Mouse (Mus musculus): ENCODE measurements around the gene Cyb5d1.

DNA sequence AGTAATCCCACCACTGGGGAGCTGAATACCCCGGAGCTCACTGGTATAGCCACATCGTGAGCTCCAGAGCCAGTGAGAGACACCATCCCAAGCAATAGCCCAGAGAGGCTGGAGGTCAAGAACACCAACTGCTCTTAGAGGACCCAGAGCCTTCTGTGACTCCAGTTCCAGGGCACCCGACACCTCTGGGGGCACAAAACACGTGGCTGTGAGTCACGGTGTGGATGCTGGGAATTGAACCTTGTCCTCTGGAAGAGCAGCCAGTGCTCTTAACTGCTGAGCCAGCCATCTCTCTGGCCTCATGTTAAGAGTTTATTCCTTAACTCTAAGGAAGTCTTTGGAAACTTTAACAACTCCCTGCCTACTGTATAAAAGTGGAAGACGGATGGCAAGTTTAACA lies 10.5 kb downstream of the Cyb5d1 start:
- TF ChIP-seq E2F4 (IDR thresholded peaks at IDR 0.05; ENCODE audit: insufficient read depth) (no peak), POLR2A (IDR thresholded peaks at IDR 0.05; ENCODE audit: insufficient read length, low read depth) (no peak), MYOG (IDR thresholded peaks at IDR 0.05; ENCODE audit: control insufficient read depth in 1 of 3, insufficient read depth in 1 of 3, insufficient read length in 2 of 3, low read depth in 2 of 3) (no peak), MAX (IDR thresholded peaks at IDR 0.05; ENCODE audit: low read depth) (no peak), POLR2AphosphoS2 (IDR thresholded peaks at IDR 0.05; ENCODE audit: insufficient read length, low read depth) (no peak), USF1 (IDR thresholded peaks at IDR 0.05; ENCODE audit: low read depth) (no peak), CEBPB (IDR thresholded peaks at IDR 0.05; ENCODE audit: insufficient read depth, poor library complexity, severe bottlenecking) (no peak), TCF12 (IDR thresholded peaks at IDR 0.05; ENCODE audit: insufficient read depth, poor library complexity, severe bottlenecking) (no peak), SRF (IDR thresholded peaks at IDR 0.05; ENCODE audit: control insufficient read depth, insufficient read length, low read depth) (no peak), REST (IDR thresholded peaks at IDR 0.05; ENCODE audit: insufficient read depth, insufficient read length) (no peak)

Data from myocyte (in vitro differentiated cells).